In the genomic region with DNA sequence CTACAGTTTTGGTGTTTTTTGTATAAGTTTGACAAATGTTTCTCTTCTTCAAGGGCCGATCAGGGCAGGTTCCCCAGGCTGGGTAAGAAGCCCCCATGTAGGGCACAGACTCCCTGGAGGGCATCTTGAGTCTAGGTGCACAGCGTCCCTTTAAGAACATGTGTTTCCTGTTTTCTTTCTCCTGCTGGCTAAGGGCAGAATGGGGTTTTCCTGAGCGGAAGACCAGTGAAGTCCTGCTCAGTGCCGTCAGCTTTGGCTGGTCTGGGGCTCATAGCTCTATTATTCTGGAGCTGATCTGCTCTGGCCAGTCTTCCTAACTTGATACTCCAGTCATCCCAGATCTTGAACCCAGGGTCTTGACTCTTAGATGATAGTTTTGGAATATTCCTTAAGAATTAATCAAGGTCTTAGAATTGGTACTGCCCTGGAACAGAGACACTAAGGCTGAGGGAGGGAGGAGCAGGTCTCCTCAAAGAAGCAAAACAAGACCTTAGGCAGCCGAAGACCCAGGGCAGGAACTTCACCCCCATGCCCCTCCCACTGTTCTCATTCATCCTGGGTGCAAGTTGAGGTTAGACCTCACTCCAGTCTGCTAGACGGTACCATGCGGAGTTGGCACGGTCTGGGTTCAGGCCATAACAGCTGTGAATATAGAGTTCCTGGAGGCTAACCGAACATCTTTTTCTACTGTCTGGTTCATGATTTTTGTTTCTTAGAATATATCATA, we compare ENCODE assay signal across 8 mouse cellular contexts.
DNase-seq lines count a peak whose midpoint lies in the region; TF ChIP-seq lines count a peak whose summit lies in the region.
"Had no signal": no experiment of that assay in that cellular context is flagged by ENCODE, and none has a peak within 500 bp of the region (broad histone marks: within the 10 kb centered on the region; RNA-seq: fewer than 3 reads in every experiment).

No protein-coding gene starts in this region.

- 10% methylated on average over 9 of the region's 9 CpGs for WGBS in thymus, adult 2 months

- no peak for TF ChIP-seq CTCF in thymus, adult 2 months (IDR thresholded peaks at IDR 0.05; ENCODE audit: borderline replicate concordance, control insufficient read depth, extremely low read depth, insufficient read depth, low read length, poor library complexity)

- H3K36me3 ChIP-seq in thymus, adult 2 months (ENCODE audit: control insufficient read depth, insufficient read depth, low read length), result no peaks in the 10 kb centered on the region

- no peaks in the 10 kb centered on the region for H3K27me3 ChIP-seq in thymus, adult 2 months (ENCODE audit: control insufficient read depth, insufficient read depth, low read length)

- no peak overlapping the region for H3K4me3 ChIP-seq in thymus, adult 2 months (ENCODE audit: control insufficient read depth, insufficient read depth, low read length)

- no peak for TF ChIP-seq POLR2A in thymus, adult 2 months (IDR thresholded peaks at IDR 0.05; ENCODE audit: control insufficient read depth, extremely low read depth, insufficient read depth, low read length, poor library complexity)

- H3K4me1 ChIP-seq in thymus, adult 2 months (replicated peaks; ENCODE audit: control insufficient read depth, insufficient read depth, low read length), result peaks cover 25% of the 10 kb centered on the region

- 0 out of 2 replicates have a peak overlapping the region, but pooled peaks have one; percentile 18 for H3K27ac ChIP-seq in thymus, adult 2 months (ENCODE audit: control insufficient read depth, insufficient read depth, low read length)

- DNase-seq in thymus, adult 2 months, result peak; percentile 28
- no peak for DNase-seq in thymus, postnatal 4 days
- DNase-seq in heart, adult 8-10 months (ENCODE audit: low spot score), result peak; percentile 73
- peak; percentile 45 to 51 for DNase-seq in kidney, postnatal 36 days
- peak; percentile 26 to 42 for DNase-seq in thymus, postnatal 36 days
- no peak for DNase-seq in cerebellum, adult 18-20 months
- DNase-seq in right cerebral cortex, postnatal 36 days (ENCODE audit: low spot score in 2 of 2), result no peak
- DNase-seq: forebrain, postnatal 0 days had no signal

Comparison
In these comparisons a context has a peak if more than half of its experiments do, and no peak if none do; other contexts are left out.
1. DNase-seq: peak in thymus, adult 2 months (single experiment), heart, adult 8-10 months (single experiment), kidney, postnatal 36 days (2 of 2) and thymus, postnatal 36 days (2 of 2); none in thymus, postnatal 4 days (single experiment), cerebellum, adult 18-20 months (0 of 2) and right cerebral cortex, postnatal 36 days (0 of 2).